Mouse (Mus musculus) kidney, adult 9 months (tissue): Measurements from ENCODE around the gene Elmod3.

ENCODE experiments used
- DNase-seq: peaks from one replicate; pipeline ENCODE4 v3.0.0; 2022

The Elmod3 gene

DNA sequence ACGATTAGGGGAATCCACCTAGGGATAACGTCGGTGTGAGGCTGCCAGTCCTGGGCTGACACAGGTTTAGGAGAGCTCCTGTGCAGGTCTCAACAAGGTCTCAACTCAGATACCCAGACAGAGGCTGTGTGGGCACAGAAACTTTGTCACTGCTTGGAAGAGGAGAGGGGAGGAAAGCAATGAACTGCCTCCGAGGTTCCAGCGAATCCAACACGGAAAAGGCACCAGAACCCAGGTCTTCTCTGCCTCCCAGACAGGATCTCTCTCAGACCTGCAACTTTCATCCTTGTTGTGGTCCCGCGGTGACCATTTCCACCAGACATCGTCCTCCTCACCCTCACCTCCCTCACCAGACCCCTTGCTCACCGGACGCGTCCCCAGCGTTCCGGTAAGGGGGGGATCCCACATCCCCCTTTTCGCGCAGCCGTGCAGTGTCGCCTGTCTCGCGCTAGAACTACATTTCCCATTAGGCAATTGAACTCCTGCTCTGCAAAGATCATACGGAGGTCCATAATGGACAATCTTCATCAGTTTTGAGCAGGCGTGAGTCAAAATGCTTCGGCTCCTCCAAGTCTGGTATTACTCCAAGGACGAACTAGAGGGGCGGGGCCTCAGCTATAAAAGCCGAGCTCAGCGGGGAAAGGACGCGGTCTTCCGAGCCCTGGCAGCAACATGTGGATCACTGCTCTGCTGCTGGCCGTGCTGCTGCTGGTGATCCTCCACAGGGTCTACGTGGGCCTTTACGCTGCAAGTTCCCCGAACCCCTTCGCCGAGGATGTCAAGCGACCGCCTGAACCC is at the start of gene Elmod3, which contains the start of gene Retsat:
Gene Elmod3 (minus strand): TSS at position 458 of the 798 bp plus-strand sequence.
Gene Retsat (plus strand): TSS at position 520 of the 798 bp plus-strand sequence.
- peak; percentile 98 for DNase-seq

GRCm38 (mm10) chr6:72647383-72647820 is 49.2 kb upstream of the Elmod3 start:
- peak; percentile 81 for DNase-seq

DNA sequence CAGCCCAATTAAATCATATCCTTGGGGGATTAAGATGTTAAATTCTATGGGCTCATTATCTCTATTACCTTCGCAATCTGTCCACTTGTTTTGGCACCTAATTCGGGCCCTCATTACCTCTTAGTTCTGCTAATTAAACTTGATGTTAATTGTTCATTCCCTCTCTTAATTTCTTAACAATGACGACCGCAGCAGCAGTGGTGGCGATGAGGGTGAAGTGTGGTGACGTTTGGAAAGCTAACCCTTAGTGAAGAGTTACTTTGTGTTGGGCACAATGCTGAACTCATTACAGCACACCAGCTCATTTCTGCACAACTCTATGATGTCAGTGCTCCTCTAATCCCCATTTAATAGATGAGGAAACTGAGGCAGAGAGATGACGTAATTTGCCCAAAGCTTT is 47.2 kb upstream of the Elmod3 start:
- DNase-seq = no peak

GRCm38 (mm10) chr6:72644576-72644975 is 46.4 kb upstream of the Elmod3 start:
- no peak for DNase-seq

DNA sequence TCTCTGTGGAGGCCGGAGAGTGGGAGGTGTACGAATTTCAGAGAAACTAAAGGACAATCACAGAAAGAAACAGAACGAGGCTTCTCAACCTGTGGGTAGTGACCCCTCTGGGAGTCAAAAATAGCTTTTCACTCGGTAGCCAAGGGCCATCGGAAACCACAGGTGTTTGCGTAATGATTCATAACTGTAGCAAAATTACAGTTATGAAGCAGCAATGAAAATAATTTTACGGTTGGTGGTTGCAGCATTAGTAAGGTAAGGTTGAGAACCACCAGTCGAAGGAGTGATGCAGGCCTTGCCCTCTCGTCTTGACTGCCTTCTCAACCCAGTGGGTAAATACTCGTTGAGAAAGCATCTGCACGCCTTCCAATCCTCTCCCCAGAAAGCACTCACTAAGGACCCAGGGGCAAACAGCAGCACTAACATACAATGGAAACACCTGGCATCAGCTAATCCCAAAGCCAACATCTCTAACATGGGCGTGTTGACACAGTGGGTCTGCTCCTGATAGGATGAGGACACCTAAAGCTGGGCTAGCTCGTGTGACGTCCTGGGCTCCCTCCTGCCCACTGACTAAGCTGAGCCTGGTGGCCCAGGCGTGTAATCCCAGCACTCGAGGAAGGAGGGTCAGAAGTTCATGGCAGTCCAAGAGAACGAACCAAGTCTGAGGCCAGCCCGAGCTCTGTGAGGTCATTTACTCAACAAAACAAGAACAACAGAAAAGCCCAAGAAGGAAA is 43.2 kb upstream of the Elmod3 start:
- no peak for DNase-seq

DNA sequence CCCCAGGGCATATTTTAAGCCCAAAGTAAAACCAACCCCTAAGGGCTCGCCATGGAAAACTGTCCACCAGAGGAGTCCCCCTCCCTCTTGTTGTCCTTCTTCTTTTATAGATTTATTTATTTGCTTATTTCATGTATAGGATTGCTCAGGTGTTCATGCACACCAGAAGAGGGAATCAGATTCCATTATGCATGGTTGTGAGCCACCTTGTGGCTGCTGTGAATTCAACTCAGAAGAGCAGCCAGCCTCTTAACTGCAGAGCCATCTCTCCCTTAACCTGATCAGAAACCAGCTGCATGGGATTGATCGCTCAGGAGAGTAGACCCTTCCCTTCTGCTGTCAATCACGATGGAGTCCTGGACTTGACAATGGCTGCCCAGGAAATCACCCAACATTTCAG is 38.7 kb upstream of the Elmod3 start:
- DNase-seq = peak; percentile 56

GRCm38 (mm10) chr6:72635760-72636431 is 37.7 kb upstream of the Elmod3 start:
- DNase-seq = peak; percentile 87

- no peak for DNase-seq
Observed at GRCm38 (mm10) chr6:72634311-72634710, 36.1 kb upstream of the Elmod3 start.

GRCm38 (mm10) chr6:72631700-72632099 is 33.5 kb upstream of the Elmod3 start:
- no peak for DNase-seq

DNA sequence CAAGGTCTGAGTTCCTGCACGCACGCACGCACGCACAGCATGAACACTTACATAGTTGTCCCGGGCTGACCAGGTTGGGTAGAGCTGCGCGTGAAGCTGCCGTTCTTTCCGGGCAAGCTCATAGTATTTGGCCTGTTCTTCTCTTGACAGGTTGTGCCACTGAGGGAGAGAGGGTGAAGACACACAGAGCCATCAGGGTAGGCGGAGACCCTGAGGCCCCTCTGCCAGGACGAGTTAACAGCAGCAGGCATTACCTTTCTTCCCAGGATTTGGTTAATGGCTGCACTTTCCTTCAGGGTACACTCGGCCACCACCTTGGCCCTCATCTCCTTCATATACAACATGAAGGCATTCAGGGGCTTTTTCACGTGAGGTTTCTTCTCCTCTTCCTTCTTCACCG is 32.7 kb upstream of the Elmod3 start:
- no peak for DNase-seq

- DNase-seq = peak; percentile 85
Observed at GRCm38 (mm10) chr6:72630370-72630769, 32.2 kb upstream of the Elmod3 start.

DNA sequence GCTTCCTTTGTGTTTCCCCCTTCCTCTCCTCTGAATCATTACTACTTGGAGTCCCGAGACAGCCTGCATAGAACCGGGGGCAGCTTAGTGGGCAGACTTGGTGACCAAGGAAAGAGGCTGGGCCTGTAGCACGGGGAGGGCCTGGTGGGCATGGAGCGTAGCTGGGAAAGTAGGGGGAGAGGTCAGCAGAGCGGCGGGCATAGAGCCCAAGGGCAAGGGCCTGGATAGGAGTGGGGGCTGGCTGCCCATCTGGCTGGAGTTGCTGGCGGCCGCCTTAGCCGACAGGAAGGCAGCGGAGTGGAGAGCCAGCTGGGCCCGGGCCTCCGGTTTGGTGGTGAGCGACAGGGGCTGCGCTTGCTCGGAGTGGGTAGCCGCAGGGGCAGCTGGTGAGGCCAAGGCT is 29.1 kb upstream of the Elmod3 start:
- peak; percentile 42 for DNase-seq

DNA sequence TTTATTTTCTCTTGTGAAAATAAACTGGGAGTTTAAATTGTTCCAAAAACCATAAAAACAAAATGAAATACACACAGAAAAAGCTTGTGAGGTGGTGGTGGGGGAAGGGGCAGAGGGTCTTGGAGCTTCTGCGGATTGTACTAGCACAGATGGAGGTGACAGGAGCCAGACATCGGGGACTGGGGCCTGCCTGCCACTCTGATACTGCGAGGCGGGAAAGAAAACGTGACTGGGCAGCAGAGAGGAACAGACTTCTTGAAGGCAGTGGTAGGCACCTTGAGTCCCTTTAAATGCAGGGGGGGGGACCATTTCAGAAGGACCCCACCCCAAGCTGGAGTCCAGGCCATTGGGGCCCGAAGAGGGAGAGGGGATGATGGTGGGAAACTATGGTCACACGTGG is 28.2 kb upstream of the Elmod3 start:
- no peak for DNase-seq

GRCm38 (mm10) chr6:72623661-72624402 is 25.6 kb upstream of the Elmod3 start:
- peak; percentile 74 for DNase-seq

DNA sequence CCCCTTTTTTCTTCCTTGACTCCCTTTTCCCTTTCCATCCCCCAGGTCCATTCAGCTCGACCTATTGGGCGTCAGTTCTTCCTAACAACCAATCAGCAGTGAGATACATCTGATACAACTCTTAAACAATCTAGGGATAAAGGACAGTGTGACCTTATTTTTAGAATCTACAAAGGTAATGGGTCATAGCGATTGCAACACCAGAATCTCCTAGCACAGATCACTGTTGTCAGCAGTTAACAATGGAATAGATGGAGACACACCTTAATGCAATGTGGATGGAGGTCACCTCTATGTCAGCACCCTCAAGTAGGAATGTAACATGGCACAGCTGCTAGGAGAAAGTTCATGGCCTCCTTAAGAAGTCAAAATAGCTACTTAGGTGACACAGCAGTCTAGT is 24.7 kb upstream of the Elmod3 start:
- DNase-seq = no peak

DNA sequence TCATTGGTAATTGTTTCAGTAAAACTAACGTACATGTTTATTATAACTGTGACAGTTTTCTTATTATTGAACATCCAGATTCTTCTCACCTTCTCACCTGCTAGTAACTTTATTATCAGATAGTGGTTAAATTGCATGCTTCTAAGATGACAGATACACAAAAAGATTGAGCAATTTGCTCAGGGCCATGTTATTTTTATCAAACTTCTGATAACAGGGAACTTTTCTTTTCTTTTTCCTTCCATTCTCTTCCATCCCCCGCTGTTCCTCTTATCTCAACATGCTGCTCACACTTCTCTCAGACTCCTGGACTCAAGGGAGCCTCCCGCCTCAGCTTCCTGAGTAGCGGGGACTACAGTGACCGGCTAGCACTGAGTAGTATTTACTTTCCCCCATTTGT is 22.7 kb upstream of the Elmod3 start:
- no peak for DNase-seq

DNA sequence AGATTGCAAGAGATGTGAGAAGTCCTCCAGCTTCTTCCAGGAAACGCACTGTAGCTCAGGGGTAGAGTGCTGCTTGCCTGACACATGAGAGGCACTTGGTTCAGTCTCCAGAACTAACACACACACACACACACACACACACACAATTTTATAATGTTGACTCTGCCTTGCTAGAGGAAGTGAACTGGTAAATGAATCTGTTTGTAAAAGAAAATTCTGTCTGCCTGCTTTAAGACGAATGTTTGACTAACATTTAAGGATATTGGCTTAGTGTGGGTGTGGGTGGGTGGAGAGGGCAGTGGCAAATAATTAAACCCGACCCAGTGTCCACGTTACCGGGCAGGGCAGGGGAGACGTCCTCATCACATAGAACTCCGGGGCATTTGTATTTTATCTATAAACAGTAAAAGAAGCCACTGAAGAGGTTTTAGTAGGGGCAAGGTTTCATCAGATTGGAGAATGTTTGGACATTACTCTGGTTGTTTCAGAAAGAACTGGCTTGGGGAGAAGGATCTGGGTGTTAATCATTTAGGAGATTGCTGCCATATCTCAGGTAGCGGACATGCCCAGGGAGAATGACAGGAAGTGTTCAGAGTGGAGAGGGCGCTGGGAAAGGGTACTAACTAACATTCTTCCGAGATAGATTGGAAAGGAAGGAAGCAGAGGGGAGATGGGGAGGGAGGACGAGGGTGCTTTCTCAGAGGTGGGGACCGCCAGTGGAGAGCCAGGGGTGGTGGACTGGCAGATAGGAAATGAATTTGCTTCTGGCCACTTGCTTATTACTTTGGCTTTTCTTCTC is 21.7 kb upstream of the Elmod3 start:
- DNase-seq = peak; percentile 61

GRCm38 (mm10) chr6:72616643-72617288 is 18.6 kb upstream of the Elmod3 start, which contains the start of gene Tgoln1:
Tgoln1 (minus strand) TSS chr6:72617000.
- DNase-seq = peak; percentile 94

GRCm38 (mm10) chr6:72615561-72616375 is 17.6 kb upstream of the Elmod3 start:
- no peak for DNase-seq

DNA sequence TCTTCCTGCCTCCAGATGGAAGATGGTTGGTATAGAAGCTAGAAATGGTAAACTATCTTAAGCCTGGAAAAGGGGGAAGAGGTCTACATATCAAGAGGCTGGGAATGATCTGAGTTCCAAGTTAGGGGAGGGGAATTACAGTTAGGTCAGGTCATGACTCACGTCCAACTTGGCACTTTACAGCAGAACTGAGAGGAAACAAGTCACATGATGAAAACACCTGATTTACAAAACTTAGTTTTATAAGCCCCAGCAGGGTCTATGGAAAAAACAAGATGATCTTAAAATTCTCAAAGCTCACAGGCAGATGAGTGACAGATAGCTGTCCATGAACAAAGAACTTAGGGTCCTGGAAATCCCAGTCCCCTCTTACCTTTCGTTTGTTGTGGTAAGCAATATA is 16.9 kb upstream of the Elmod3 start:
- no peak for DNase-seq
